Mouse (Mus musculus) forebrain, embryonic 11.5 days (tissue): Measurements from ENCODE around the gene Atg4a. TPM values are rescaled to one million over a fixed set of nuclear protein-coding genes. Genes with fewer than 3 reads are reported as not detected.

ENCODE experiments used
- ATAC-seq: fragments of 200-750 bp; cut with Nextera tagmentation; replicated peaks from 2 replicates; pipeline ENCODE4 v1.8.0; 2017; ENCODE audit warnings: moderate TSS enrichment; ENCODE audit not compliant: low FRiP score
- DNase-seq: peaks from one replicate; pipeline ENCODE4 v3.0.0-alpha.2; 2017; ENCODE audit warnings: low spot score
- H3K27ac ChIP-seq: fragments of 300-500 bp; sonication (generic); 2 replicates; pipeline ENCODE4 v1.5.1; 2014; ENCODE audit warnings: low read depth, low read length
- H3K27me3 ChIP-seq: fragments of 300-500 bp; sonication (generic); 2 replicates; pipeline ENCODE4 v1.6.1; 2014; ENCODE audit warnings: mild to moderate bottlenecking, low read length, mixed read lengths; ENCODE audit not compliant: control insufficient read depth, insufficient read depth
- H3K36me3 ChIP-seq: fragments of 300-500 bp; sonication (generic); 2 replicates; pipeline ENCODE4 v1.6.1; 2014; ENCODE audit warnings: mild to moderate bottlenecking, low read length, moderate library complexity, mixed read lengths; ENCODE audit not compliant: control insufficient read depth, insufficient read depth
- H3K4me1 ChIP-seq: fragments of 300-500 bp; sonication (generic); replicated peaks from 2 replicates; pipeline ENCODE4 v1.6.1; 2014; ENCODE audit warnings: low read length, mixed read lengths; ENCODE audit not compliant: control insufficient read depth, insufficient read depth
- H3K4me2 ChIP-seq: fragments of 300-500 bp; sonication (generic); 2 replicates; pipeline ENCODE4 v1.6.1; 2014; ENCODE audit warnings: low read depth, mild to moderate bottlenecking, low read length, moderate library complexity, mixed read lengths; ENCODE audit not compliant: severe bottlenecking
- H3K4me3 ChIP-seq: fragments of 300-500 bp; sonication (generic); 2 replicates; pipeline ENCODE4 v1.5.1; 2014; ENCODE audit warnings: low read depth, low read length
- H3K9ac ChIP-seq: fragments of 300-500 bp; sonication (generic); 2 replicates; pipeline ENCODE4 v1.6.1; 2014; ENCODE audit warnings: low read length
- H3K9me3 ChIP-seq: fragments of 300-500 bp; sonication (generic); 2 replicates; pipeline ENCODE4 v1.6.1; 2016; ENCODE audit warnings: low read length, mixed read lengths; ENCODE audit not compliant: control insufficient read depth
- WGBS: fragments of 180-500 bp; shearing (Covaris S2); extraction: QIAGEN DNeasy Blood & Tissue Kit; methylation state at CpG from one replicate; pipeline ENCODE4 v1.1.7; 2014; 5-methylcytosine and 5-hydroxymethylcytosine counted together
- polyA plus RNA-seq: library from polyadenylated mRNA; unstranded; fragments of >200 nt; fragmentation: Nextera tagmentation; extraction: Ambion mirVana; gene quantifications from 2 replicates; pipeline ENCODE4 v1.2.1, GENCODE M21; 2014

Atg4a gene
- polyA plus RNA-seq, 1 experiment from 2014 or later, result 13.6 TPM

DNA sequence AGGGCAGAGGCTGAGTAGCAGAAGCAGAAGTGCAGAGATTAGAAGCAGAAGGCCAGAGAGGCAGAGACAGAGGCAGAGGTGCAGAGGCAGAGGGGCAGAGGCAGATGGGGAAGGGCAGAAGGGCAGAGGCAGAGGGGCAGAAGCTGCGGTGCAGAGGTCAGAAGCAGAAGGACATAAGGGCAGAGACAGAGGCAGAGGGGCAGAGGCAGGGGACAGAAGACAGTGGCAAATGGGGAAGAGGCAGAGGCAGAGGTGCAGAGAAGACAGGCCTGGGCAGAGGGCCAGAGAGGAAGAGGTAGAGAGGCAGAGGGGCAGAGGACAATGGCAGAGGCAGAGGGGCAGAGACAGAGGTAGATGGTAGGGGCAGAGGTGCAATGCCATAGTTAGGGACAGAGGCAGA is 193.0 kb downstream of the Atg4a start:
- Histone ChIP-seq H3K4me3 (no peak overlapping the region), H3K4me1 (no peaks in the 10 kb centered on the region), H3K36me3 (no peaks in the 10 kb centered on the region), H3K9me3 (no peaks in the 10 kb centered on the region), H3K4me2 (no peak overlapping the region), H3K27ac (no peak overlapping the region), H3K27me3 (peaks cover 10% of the 10 kb centered on the region), H3K9ac (no peak overlapping the region)
- 80% methylated on average over 1 of the region's 1 CpGs for WGBS
- DNase-seq (no peak), ATAC-seq (no peak)

DNA sequence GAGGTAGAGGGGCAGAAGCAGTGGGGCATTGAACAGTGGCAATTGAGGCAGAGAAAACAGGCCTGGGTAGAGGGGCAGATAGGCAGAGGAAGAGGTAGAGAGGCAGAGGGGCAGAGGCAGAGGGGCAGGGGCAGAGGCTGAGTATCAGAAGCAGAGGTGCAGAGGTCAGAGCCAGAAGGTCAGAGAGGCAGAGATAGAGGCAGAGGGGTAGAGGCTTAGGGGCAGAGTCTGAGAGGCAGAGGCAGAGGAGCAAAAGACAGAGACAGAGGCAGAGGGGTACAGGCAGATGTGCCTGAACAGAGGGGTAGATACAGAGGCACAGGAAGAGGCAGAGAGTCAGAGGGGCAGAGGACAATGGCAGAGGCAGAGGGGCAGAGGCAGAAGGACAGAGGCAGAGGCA is 193.6 kb downstream of the Atg4a start:
- no peak overlapping the region for H3K9ac ChIP-seq
- no peak overlapping the region for H3K4me2 ChIP-seq
- no peak for DNase-seq
- H3K36me3 ChIP-seq, result no peaks in the 10 kb centered on the region
- H3K9me3 ChIP-seq, result no peaks in the 10 kb centered on the region
- H3K27me3 ChIP-seq, result peaks cover 10% of the 10 kb centered on the region
- no peak overlapping the region for H3K4me3 ChIP-seq
- H3K27ac ChIP-seq, result no peak overlapping the region
- 0 out of 2 replicates have a peak, but pooled peaks have one; percentile 42 for ATAC-seq
- H3K4me1 ChIP-seq, result no peaks in the 10 kb centered on the region

DNA sequence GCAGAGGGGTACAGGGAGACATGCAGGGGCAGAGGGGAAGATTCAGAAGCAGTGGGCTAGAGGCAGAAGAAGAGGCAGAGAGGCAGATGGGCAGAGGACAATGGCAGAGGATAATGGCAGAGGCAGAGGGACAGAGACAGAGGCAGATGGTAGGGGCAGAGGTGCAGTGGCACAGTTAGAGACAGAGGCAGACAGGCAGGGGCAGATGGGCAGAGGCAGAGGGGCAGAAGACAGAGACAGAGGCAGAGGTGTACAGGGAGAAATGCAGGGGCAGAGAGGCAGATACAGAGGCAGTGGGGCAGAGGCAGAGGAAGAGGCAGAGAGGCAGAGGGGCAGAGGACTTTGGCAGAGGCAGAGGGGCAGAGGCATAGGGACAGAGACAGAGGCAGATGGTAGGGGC is 194.5 kb downstream of the Atg4a start:
- no peak overlapping the region for H3K4me3 ChIP-seq
- H3K4me2 ChIP-seq, result no peak overlapping the region
- ATAC-seq (no peak), DNase-seq (no peak)
- H3K9ac ChIP-seq, result no peak overlapping the region
- H3K36me3 ChIP-seq, result no peaks in the 10 kb centered on the region
- no peaks in the 10 kb centered on the region for H3K9me3 ChIP-seq
- H3K27me3 ChIP-seq, result peaks cover 10% of the 10 kb centered on the region
- H3K27ac ChIP-seq, result no peak overlapping the region
- no peaks in the 10 kb centered on the region for H3K4me1 ChIP-seq

DNA sequence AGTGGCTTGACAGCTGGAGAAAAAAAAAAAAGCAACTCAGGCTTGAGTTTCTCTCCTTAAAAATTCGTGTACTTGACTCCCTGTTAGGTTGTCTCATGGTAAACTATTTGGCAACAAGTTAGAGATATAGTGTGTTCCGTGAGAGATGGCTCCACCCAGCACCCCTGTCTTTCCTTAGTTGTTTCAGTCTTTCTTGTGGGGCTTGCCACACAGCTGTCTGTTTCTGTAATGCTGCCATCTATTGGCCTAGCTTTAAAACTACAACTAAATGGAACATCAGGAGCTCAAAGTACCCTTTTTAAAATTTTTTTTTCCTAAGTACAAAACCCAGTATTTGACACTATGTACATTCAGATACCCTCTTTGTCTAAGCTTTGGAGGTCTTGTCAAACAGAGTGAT is 200.0 kb downstream of the Atg4a start:
- H3K36me3 ChIP-seq, result no peaks in the 10 kb centered on the region
- H3K27me3 ChIP-seq, result peaks cover 6% of the 10 kb centered on the region
- H3K4me3 ChIP-seq, result no peak overlapping the region
- no peak overlapping the region for H3K4me2 ChIP-seq
- no peaks in the 10 kb centered on the region for H3K4me1 ChIP-seq
- no peak overlapping the region for H3K9ac ChIP-seq
- no peaks in the 10 kb centered on the region for H3K9me3 ChIP-seq
- DNase-seq, result no peak
- ATAC-seq, result no peak
- WGBS, result 13% methylated on average over 2 of the region's 2 CpGs
- H3K27ac ChIP-seq, result no peak overlapping the region

DNA sequence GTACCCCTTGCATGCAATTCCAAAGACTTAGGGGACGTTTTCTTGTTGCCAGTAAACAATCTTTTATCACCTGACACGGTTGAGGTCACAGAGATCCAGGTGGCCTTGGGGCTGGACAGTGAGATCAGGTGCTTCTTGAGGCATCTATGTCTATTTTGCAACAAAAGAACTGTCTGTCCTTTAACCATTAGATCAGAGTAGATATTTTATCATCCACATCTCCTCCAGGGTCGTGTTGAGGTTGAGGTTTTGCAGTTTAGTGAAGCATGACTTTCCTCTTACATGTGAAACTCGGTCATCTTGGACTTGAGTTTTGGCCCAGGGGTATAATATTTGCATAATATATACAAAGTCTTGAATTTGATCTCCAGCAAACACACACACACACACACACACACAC is 200.9 kb downstream of the Atg4a start:
- Histone ChIP-seq H3K9me3 (no peaks in the 10 kb centered on the region), H3K4me3 (no peak overlapping the region), H3K27ac (no peak overlapping the region), H3K4me1 (no peaks in the 10 kb centered on the region), H3K9ac (no peak overlapping the region), H3K27me3 (peaks cover 4% of the 10 kb centered on the region), H3K36me3 (no peaks in the 10 kb centered on the region), H3K4me2 (no peak overlapping the region)
- 65% methylated on average over 4 of the region's 4 CpGs for WGBS
- no peak for ATAC-seq
- no peak for DNase-seq

DNA sequence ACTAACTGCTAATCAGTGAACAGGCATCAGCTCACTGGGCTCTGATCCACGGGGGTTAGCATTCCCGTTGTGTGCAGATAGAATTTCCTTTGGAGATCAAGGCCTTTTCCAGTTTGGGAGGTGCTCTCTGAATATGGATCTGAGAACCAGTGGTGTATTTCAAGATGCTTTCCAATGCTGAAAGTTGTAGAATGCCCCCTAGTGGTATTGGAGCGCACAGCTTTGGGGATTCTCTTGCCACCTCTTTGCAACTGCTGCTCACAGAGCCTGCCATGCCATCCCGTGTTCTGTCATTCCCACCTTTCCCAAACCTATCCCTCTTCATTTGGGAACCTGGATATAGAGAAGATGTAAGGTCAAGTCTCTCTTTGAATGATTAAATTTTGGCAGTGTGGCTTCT is 201.5 kb downstream of the Atg4a start:
- Histone ChIP-seq H3K4me1 (no peaks in the 10 kb centered on the region), H3K9me3 (no peaks in the 10 kb centered on the region), H3K4me2 (no peak overlapping the region), H3K4me3 (no peak overlapping the region), H3K9ac (no peak overlapping the region), H3K27ac (no peak overlapping the region), H3K27me3 (peaks cover 4% of the 10 kb centered on the region), H3K36me3 (no peaks in the 10 kb centered on the region)
- no peak for ATAC-seq
- WGBS, result 45% methylated on average over 4 of the region's 4 CpGs
- no peak for DNase-seq

DNA sequence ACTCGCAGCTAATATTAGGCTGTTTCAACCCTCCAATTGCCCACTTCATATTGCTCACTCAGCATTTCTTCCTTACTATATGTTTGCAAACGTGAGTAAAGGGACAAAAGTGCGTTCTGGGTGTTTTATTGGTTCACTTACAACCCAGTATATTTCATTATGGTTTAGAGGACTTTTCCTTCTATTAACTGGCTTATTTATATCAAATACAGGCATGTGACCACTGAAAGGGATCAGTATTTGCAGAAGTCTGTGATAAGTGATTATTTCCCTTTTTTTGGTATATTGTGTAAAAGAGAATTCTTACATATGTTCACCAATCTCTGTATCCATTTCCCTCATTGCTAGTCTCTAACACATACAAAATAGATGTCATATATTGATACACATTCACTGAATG is 203.7 kb downstream of the Atg4a start:
- Histone ChIP-seq H3K4me3 (no peak overlapping the region), H3K27me3 (peaks cover 4% of the 10 kb centered on the region; the same call in 1 of the 2 replicates), H3K9ac (no peak overlapping the region), H3K36me3 (no peaks in the 10 kb centered on the region), H3K27ac (no peak overlapping the region), H3K4me2 (no peak overlapping the region), H3K4me1 (no peaks in the 10 kb centered on the region), H3K9me3 (no peaks in the 10 kb centered on the region)
- ATAC-seq, result no peak
- WGBS, result 78% methylated on average over 3 of the region's 3 CpGs
- no peak for DNase-seq

DNA sequence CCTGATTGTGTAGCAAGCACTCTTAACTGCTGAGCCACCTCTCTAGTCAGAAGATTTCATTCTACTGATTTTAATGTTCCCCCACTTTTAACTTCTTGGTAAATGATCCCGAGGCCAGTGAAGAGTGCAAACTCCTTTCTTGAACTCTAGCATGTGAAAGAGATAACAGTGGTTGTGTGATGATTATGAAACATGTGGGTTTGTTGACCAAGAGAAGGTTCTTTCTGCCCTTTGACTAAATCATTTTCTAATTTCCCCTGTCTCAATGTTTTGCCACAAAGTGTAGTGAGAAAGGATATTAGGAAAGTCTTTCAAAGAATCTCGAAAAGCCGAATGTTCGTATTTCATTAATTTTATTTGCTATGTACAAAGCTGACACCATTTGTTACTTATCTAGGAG is 208.4 kb downstream of the Atg4a start:
- Histone ChIP-seq H3K4me1 (no peaks in the 10 kb centered on the region), H3K9me3 (no peaks in the 10 kb centered on the region), H3K27ac (no peak overlapping the region), H3K9ac (no peak overlapping the region), H3K27me3 (peaks cover 15% of the 10 kb centered on the region; the same call in 1 of the 2 replicates), H3K4me2 (no peak overlapping the region), H3K4me3 (no peak overlapping the region), H3K36me3 (no peaks in the 10 kb centered on the region)
- WGBS, result 95% methylated on average over 4 of the region's 4 CpGs
- no peak for ATAC-seq
- DNase-seq, result no peak

DNA sequence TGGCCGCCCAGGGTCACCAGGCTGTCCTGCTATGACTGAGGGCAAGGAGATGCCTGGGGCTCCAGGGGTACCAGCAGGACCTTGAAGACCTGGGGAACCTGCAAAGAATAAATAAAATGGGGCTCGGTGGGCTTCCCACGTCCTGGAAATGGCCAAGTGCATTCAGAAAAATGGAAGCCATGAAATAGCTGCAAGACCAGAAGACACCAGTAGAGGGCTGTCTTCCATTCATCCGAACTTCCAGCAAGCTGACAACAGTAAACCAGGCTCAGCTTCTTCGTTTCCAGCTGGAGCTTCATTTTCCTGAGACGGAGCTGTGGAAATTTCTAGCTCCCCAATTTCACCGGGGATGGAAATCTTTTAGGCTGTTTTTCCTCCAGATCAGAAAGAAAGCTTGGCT is 218.6 kb downstream of the Atg4a start:
- no peaks in the 10 kb centered on the region for H3K9me3 ChIP-seq
- no peak for ATAC-seq
- no peak overlapping the region for H3K9ac ChIP-seq
- H3K27ac ChIP-seq, result no peak overlapping the region
- no peak overlapping the region for H3K4me2 ChIP-seq
- no peaks in the 10 kb centered on the region for H3K36me3 ChIP-seq
- H3K4me1 ChIP-seq, result no peaks in the 10 kb centered on the region
- H3K4me3 ChIP-seq, result no peak overlapping the region
- H3K27me3 ChIP-seq, result peaks cover 18% of the 10 kb centered on the region
- 30% methylated on average over 7 of the region's 7 CpGs for WGBS
- peak; percentile 59 for DNase-seq
